Mouse (Mus musculus): ENCODE results near the gene Ear14.
A peak's percentile ranks its signal among the peaks of the same experiment; 100 is the strongest.
"Not testable (repeated sequence)": the region's sequence is repeated elsewhere in the genome, so short reads cannot be mapped to it uniquely, and the experiment has no call there.

The Ear14 gene

DNA sequence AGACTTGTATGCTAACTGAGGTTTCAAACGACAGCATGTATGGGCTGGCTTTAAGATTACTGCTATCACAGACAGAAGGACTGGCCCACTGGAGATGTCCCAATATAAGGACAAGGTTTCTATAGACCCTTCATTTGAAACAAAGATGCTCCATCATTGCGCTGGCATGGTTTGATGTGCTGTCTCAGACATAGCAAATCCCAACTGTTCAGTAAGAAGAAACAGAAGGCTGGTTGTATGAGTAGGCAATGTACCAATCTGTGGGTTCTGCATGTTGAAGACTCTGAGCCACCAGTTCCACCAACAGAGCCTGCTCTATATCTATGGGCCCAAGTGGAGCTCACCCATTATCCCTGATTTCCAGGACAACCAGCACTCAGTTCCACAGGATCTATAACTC is at the start of gene Ear14:
Gene Ear14, plus strand, starts transcription at position 277 of the 400 bp plus-strand sequence.
- no peak for DNase-seq

- no peak for DNase-seq
These were observed 47.0 kb upstream of the Ear14 start for GRCm38 (mm10) chr14:51156056-51156735.

- DNase-seq: no peak
These were observed 46.5 kb upstream of the Ear14 start for GRCm38 (mm10) chr14:51156736-51157068.

DNA sequence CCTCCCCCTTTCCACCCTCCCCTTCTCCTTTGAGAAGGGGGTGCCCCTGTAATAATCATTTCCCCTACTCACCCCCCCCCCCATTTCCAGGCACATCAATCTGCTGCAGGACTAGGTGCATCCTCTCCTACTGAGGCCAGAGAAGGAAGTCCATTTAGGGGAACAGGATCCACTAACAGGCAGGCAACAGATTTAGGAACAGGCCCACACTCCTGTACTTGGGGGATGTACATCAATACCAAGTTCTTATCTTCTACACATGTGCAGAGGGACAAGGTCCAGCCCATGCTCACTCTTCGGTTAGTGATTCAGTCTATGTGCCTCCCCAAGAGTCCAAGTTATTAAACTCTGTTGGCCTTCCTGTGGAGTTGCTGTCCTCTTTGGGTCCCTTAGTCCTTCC is 46.1 kb upstream of the Ear14 start:
- DNase-seq: no peak

DNA sequence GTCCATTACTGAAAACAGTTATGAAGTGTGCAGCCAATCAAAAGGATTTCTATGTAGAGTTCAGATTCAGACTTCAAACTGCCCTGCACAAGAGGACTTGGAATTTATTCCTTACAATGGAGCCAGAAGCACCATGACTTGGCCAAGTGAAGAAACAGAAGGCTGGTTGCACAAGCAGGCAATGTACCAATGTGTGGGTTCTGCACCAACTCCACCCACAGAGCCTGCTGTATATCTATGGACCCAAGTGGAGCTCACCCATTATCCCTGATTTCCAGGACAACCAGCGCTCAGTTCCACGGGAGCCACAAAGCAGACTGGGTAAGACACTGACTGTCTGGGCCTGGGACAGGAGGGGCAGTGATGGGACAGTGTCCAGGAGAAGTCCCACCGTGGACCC is 41.2 kb upstream of the Ear14 start, which contains the start of gene Rnase2b:
Gene Rnase2b, plus strand, starts transcription at position 285 of the 400 bp plus-strand sequence.
- not testable (repeated sequence) for DNase-seq

GRCm38 (mm10) chr14:51163323-51163722 is 39.9 kb upstream of the Ear14 start:
- not testable (repeated sequence) for DNase-seq

- no peak for DNase-seq
These were observed 37.8 kb upstream of the Ear14 start for GRCm38 (mm10) chr14:51165435-51165834.

DNA sequence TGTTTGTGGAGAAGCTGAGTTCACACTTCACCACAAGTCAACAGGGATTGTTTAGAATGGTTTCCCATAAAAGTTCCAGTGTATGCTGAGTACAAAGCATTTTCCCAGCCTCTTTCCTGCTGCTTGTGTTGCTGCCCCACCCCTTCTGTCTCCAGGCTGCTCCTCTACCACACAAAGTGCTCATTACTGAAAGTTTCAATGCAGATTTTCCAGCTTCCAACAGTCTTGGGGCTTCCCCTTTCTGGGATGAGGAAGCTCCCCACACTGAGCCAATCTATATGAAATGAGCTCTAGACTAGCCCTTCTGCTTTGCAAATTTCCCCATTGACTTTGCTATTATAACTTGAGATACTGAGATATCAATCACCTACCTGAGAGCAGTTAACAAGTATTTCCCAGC is 37.1 kb upstream of the Ear14 start:
- no peak for DNase-seq

DNA sequence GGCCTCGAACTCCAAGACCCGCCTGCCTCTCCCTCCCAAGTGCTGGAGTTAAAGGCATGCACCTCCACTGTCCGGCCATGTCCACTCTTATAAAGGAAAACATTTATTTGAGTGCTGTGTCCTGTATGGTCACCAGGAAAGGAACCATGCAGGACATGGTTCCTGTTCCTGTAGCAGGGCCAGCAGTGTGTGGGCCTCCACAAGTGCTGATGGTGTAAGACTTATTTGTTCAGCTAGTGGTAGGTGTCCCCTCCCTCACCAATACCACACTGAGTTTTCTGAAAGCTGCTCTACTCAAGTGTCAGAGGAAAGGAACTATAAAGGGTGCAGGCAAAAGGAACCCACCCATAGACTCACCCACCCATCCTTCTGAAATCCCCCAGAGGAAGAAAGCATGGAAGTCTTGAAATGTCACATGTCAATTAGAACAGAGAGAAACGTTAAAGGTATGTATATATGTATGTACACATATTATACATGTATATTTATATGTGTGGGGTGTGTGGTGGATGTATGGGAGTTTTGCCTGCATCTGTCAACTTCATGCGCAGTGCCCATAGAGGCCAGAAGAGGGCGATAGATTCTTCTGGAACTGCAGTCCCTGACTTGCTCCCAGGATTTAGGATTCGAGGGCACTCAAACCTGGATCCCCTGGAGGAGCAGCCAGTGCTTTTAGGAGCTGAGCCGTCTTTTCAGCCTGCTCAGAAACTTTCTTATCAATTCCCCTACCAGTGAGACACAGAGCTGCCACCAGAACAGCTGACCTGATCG is 30.9 kb upstream of the Ear14 start:
- DNase-seq: peak in 1 of 2 experiments; percentile 39

DNA sequence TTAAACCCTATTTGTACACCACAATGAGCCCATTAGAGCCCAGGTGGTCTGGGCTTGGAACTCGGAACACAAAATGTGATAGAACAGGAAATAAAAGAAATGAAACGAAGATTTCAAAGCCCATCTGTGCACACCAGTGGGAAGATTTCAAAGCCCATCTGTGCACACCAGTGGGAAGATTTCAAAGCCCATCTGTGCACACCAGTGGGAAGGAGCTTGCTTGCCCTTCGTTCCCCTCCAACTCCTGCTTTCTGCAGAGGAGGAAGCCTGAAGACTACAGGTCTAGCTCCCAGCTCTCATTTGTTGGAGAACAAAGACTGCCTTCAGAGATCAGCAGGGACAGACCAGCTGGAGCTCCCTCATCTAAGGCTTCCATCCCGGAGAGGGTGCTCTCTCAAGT is 30.2 kb upstream of the Ear14 start:
- DNase-seq: not testable (repeated sequence)

DNA sequence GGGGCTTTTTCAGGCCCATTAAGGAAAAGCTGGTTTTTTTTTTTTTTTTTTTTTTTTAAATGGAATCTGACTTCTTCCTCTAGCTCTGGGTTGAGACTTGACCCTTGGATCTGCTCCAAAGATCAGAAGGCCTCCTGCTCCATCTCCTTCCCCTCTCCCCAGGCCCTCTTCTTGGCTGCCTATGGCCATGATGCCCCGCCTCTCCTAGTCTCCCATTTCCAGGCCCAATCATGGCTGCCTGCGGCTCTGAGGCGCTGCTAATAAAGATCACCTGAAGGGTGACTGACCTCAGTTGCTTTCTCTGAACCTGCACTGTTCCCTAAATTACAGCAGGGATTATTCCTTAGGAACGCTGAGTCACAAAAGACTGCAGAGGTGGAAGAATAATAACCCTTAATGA is 29.3 kb upstream of the Ear14 start:
- DNase-seq: no peak

DNA sequence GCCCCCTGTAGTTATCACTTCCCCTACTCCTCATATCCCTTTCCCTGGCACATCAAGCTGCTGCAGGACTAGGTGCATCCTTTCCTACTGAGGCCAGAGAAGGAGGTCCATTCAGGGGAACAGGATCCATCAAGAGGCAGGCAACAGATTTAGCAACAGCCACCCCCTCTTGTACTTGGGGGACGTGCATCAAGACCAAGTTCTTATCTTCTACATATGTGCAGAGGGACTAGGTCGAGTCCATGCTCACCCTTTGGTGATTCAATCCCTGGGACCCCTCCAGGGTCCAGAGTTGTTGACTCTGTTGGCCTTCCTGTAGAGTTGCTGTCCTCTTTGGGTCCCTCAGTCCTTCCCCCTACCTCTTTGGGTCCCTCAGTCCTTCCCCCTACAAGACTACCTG is 22.1 kb upstream of the Ear14 start:
- DNase-seq: not testable (repeated sequence)

- DNase-seq: no peak
These were observed 7.5 kb upstream of the Ear14 start for GRCm38 (mm10) chr14:51195681-51196080.

GRCm38 (mm10) chr14:51199098-51200023 is 3.8 kb upstream of the Ear14 start, which contains the start of gene Ang2:
Ang2 (minus strand) TSS chr14:51199148.
- no peak for DNase-seq

DNA sequence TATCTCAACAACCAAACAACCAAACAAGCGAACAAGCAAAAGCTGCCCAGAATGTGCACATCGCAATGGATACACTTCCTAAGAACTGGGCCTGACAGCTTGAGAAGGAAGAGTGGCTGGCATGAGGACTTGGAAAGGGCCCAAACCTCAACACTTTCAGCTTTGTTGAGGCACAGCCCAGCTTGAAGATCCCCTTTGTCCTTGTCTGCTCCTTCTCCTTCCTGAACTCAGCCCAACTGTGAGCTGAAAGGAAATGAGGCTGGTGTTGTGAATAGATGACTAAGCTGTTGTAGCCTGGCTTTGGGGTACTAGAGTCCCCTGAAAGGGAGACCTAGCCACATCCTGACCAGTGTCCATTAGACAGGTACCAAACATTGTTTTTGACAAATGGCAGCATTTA is 3.1 kb upstream of the Ear14 start:
- no peak for DNase-seq

GRCm38 (mm10) chr14:51200466-51200865 is 2.7 kb upstream of the Ear14 start:
- no peak for DNase-seq

DNA sequence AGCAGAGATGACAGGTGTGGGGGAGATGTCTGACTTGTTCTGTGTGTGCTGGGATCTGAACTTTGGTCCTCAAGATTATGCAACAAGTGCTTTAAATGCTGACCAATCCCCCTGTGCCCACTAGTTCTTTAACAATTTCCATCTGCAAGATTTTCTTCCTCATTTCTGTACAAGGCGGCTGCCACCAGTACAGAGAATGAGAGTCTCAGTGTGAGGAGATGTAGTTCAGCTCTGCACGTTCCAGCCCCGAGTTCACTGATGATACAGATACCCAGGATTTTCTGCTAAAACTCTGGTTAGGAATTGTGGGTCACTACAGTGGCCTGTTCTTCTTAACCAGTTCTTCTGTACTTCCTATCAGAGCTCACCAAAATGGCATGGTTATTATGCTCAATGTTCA is 16.9 kb downstream of the Ear14 start:
- not testable (repeated sequence) for DNase-seq

- not testable (repeated sequence) for DNase-seq
These were observed 26.5 kb downstream of the Ear14 start for GRCm38 (mm10) chr14:51229657-51230056.

DNA sequence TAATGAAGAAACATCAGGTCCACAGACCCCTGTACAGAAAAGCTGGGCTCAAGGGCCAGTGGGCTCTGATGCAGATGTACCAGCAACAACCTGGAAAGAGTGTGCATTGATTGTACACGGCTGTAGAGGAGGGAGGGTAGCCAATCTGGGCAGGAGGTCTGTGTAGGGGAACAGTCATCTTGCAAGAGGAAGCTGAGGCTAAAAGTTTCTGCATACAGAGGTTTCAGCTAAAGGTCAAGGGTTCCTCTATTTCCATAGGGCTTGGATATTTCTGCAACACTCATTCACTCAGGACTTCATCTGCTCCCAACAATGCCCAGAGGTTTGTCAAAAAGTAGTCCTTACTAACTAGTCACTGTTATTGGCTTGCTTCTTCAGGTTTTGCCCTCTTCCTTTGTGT is 34.3 kb downstream of the Ear14 start:
- DNase-seq: not testable (repeated sequence)

DNA sequence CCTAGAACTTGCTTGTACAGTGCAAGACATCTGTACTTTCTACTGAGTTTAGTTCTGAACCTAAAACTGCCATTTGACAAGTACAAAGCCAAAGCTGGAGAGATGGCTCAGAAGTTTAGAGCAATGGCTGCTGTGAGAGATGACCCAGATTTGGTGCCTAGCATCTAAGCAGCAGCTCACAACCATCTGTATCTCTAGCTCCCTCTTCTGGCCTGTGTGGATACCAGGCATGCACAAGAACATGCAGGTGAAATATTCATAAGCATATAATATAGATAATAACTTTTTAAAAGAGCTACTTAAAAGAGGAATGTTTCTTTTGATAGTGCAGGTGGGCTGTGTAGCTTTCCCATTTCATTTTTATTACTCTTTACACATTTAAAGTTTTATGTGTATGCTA is 37.7 kb downstream of the Ear14 start:
- DNase-seq: peak; percentile 8 to 28

GRCm38 (mm10) chr14:51247736-51248135 is 44.5 kb downstream of the Ear14 start:
- DNase-seq: no peak

DNA sequence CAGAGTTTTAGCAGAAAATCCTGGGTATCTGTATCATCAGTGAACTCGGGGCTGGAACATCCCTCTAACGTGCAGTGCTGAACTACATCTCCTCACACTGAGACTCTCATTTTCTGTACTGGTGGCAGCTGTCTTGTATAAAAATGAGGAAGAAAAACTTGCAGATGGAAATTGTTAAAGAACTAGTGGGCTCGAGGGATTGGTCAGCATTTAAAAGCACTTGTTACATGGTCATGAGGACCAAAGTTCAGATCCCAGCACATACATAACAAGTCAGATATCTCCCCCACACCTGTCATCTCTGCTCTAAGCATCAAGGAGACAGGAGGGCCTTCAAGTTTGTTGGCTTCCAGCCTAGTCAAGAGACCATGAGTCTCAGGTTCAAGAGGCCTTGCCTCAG is 47.2 kb downstream of the Ear14 start:
- no peak for DNase-seq

DNA sequence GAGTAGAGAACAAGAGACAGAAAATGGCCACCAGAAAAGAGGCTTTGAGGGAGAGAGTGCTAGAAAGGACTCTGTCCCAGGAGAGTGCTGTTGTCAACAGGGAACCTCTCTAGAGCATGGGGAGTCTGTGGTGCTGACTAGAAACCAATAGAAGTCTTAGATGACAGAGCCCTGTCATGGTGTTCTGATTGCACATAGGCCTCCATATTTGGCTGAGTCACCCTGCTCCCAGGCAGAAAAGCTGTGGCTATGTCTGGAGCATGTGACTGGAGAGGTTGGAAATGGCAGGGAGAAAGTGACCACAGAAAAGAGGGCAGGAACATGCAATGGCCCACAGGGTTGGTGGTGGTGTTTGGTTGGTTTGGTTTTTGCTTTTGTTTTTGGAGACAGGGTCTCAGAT is 49.0 kb downstream of the Ear14 start:
- not testable (repeated sequence) for DNase-seq

Data from spleen, adult 18-20 months (tissue).